Mouse (Mus musculus): ENCODE results near the gene Slc4a4.

- no peak for TF ChIP-seq CTCF (IDR thresholded peaks at IDR 0.05; ENCODE audit: low read depth)
- TF ChIP-seq EP300 (IDR thresholded peaks at IDR 0.05; ENCODE audit: low read depth) = no peak
These were observed 31.9 kb downstream of the Slc4a4 start for GRCm38 (mm10) chr5:88918538-88918937.
